Mouse (Mus musculus): ENCODE results near the gene Cdkn2aipnl.

Cdkn2aipnl gene

GRCm38 (mm10) chr11:52011011-52011410 is 43.5 kb downstream of the Cdkn2aipnl start:
- DNase-seq: no peak

GRCm38 (mm10) chr11:52011541-52011940 is 44.1 kb downstream of the Cdkn2aipnl start:
- DNase-seq: no peak

GRCm38 (mm10) chr11:52018217-52018616 is 50.8 kb downstream of the Cdkn2aipnl start:
- no peak for DNase-seq

All from thymus, adult 18-20 months (tissue).